Mouse (Mus musculus) gastrocnemius, adult 8-10 months (tissue): ENCODE data around the gene Igsf6. TPM values are rescaled to one million over a fixed set of nuclear protein-coding genes. Genes with fewer than 3 reads are reported as not detected.

ENCODE experiments used
- total RNA-seq, 4 experiments: library from RNA; stranded (reverse); gene quantifications; 2 replicates each; pipeline ENCODE4 v1.2.4; 2022

Gene Igsf6
- total RNA-seq, 4 experiments from 2014 or later: 0.13 to 0.36 (median 0.20) TPM; not detected in 1

Other genes starting within 250 kb of the Igsf6 start
- gene Eef2k, start 231.7 kb downstream of the Igsf6 start, total RNA-seq: 10 to 100 TPM; 60.0 to 79.0 (median 75.1) TPM
- 10 to 100 TPM in 1 of 4 experiments, 1 to 10 TPM in 3; 7.7 to 11.2 (median 8.4) TPM for gene Polr3e, start 156.8 kb downstream of the Igsf6 start, total RNA-seq
- 1 to 10 TPM; 1.2 to 2.7 (median 1.6) TPM for gene Cdr2, start 92.3 kb downstream of the Igsf6 start, total RNA-seq
- gene Mfsd13b, start 92.1 kb downstream of the Igsf6 start, total RNA-seq: not detected
- gene Mettl9, start 40.1 kb downstream of the Igsf6 start, total RNA-seq: 10 to 100 TPM; 20.4 to 26.1 (median 23.6) TPM
- gene Otoa, start 7.1 kb upstream of the Igsf6 start, total RNA-seq: under 1 TPM in 2 of 4 experiments, not detected in 2; 0.05 to 0.21 TPM